Mouse (Mus musculus) forebrain, embryonic 15.5 days (tissue): ENCODE data around the gene Slc38a4. TPM values are rescaled to one million over a fixed set of nuclear protein-coding genes. Genes with fewer than 3 reads are reported as not detected.

ENCODE experiments used
- ATAC-seq: fragments of 200-750 bp; cut with Nextera tagmentation; replicated peaks from 2 replicates; pipeline ENCODE4 v1.8.0; 2017; ENCODE audit warnings: mild to moderate bottlenecking, moderate TSS enrichment, moderate library complexity
- H3K27ac ChIP-seq: fragments of 300-500 bp; sonication (generic); replicated peaks from 2 replicates; pipeline ENCODE4 v1.5.1; 2015; ENCODE audit warnings: mild to moderate bottlenecking, inconsistent platforms
- H3K27me3 ChIP-seq: fragments of 300-500 bp; sonication (generic); 2 replicates; pipeline ENCODE4 v1.6.1; 2015; ENCODE audit warnings: inconsistent platforms
- H3K36me3 ChIP-seq: fragments of 300-500 bp; sonication (generic); 2 replicates; pipeline ENCODE4 v1.6.1; 2015; ENCODE audit warnings: mild to moderate bottlenecking, inconsistent platforms
- H3K4me1 ChIP-seq: fragments of 300-500 bp; sonication (generic); 2 replicates; pipeline ENCODE4 v1.6.1; 2015; ENCODE audit warnings: inconsistent platforms
- H3K4me2 ChIP-seq: fragments of 300-500 bp; sonication (generic); replicated peaks from 2 replicates; pipeline ENCODE4 v1.6.1; 2015; ENCODE audit warnings: mild to moderate bottlenecking, inconsistent platforms
- H3K4me3 ChIP-seq: fragments of 300-500 bp; sonication (generic); 2 replicates; pipeline ENCODE4 v1.5.1; 2015; ENCODE audit warnings: mild to moderate bottlenecking, inconsistent platforms
- H3K9ac ChIP-seq: fragments of 300-500 bp; sonication (generic); replicated peaks from 2 replicates; pipeline ENCODE4 v1.6.1; 2015; ENCODE audit warnings: mild to moderate bottlenecking, inconsistent platforms
- H3K9me3 ChIP-seq: fragments of 300-500 bp; sonication (generic); 2 replicates; pipeline ENCODE4 v1.6.1; 2016; ENCODE audit warnings: inconsistent platforms
- WGBS: fragments of 180-500 bp; shearing (Covaris S2); methylation state at CpG from one replicate; pipeline ENCODE4 v1.1.7; 2015; ENCODE audit warnings: mixed read lengths; 5-methylcytosine and 5-hydroxymethylcytosine counted together
- polyA plus RNA-seq: library from polyadenylated mRNA; unstranded; fragments of >200 nt; fragmentation: Nextera tagmentation; extraction: Ambion mirVana; gene quantifications from 2 replicates; pipeline ENCODE4 v1.2.1, GENCODE M21; 2015

Gene Slc38a4
- polyA plus RNA-seq, 1 experiment from 2014 or later, result 2.4 TPM

DNA sequence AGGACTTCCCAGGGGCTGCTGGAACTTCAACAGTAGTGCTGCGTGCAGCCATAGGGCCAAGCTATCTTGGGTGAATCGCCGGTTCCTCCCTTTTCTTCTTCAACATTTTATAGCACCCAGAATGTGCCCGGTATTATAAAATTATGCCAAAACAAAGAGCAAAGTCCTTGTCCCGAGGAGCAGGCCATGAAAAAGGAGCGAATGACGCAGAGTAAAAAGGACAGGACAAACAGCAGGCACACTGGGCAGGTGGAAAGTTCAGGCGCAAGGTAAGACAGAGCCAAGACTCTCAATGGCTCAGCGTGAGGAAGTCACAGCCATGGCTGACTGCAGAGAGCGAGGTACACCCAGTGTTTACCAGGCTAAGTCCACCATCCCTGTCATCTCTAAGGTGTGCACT is 5.7 kb downstream of the Slc38a4 start:
- Histone ChIP-seq H3K36me3 (no peaks in the 10 kb centered on the region), H3K4me2 (no peak overlapping the region), H3K9me3 (no peaks in the 10 kb centered on the region), H3K27ac (no peak overlapping the region), H3K27me3 (no peaks in the 10 kb centered on the region), H3K9ac (no peak overlapping the region), H3K4me3 (no peak overlapping the region), H3K4me1 (peaks cover 7% of the 10 kb centered on the region; the same call in 1 of the 2 replicates)
- no peak for ATAC-seq
- 75% methylated on average over 10 of the region's 10 CpGs for WGBS

- no peak overlapping the region for H3K9ac ChIP-seq
Measured at GRCm38 (mm10) chr15:97049281-97049841, 6.4 kb downstream of the Slc38a4 start.

GRCm38 (mm10) chr15:97048267-97048666 is 7.5 kb downstream of the Slc38a4 start:
- WGBS, result 92% methylated on average over 5 of the region's 5 CpGs
- no peaks in the 10 kb centered on the region for H3K4me1 ChIP-seq
- no peak overlapping the region for H3K4me3 ChIP-seq
- H3K36me3 ChIP-seq, result no peaks in the 10 kb centered on the region
- H3K27me3 ChIP-seq, result no peaks in the 10 kb centered on the region
- no peak overlapping the region for H3K9ac ChIP-seq
- H3K9me3 ChIP-seq, result no peaks in the 10 kb centered on the region
- H3K27ac ChIP-seq, result no peak overlapping the region
- H3K4me2 ChIP-seq, result no peak overlapping the region
- no peak for ATAC-seq

More at GRCm38 (mm10) chr15:97049281-97049841, 6.4 kb downstream of the Slc38a4 start:
- H3K9me3 ChIP-seq, result no peaks in the 10 kb centered on the region
- H3K4me1 ChIP-seq, result peaks cover 2% of the 10 kb centered on the region; the same call in 1 of the 2 replicates
- ATAC-seq, result no peak
- 64% methylated on average over 11 of the region's 11 CpGs for WGBS
- no peak overlapping the region for H3K4me2 ChIP-seq
- H3K27ac ChIP-seq, result no peak overlapping the region
- H3K27me3 ChIP-seq, result no peaks in the 10 kb centered on the region
- H3K36me3 ChIP-seq, result no peaks in the 10 kb centered on the region
- no peak overlapping the region for H3K4me3 ChIP-seq

DNA sequence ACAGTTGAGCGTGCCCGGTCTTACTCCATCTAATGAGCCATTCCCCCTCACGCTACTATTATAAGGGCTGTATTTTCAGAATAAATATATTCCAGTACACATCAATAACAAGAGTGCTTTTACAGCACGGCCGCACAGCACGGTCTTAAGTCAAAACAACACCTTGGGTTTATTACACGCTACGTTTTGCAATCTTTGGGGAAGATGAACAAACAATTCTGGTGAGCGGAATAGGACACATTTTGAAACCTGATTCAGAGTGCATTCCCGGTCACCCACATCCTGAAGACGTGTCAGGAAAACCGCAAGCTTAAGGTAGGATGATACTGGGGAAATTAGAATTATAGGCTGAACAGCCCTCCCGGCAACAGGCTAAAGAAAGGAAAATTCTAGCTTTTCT is 11.8 kb downstream of the Slc38a4 start:
- H3K9ac ChIP-seq, result no peak overlapping the region

DNA sequence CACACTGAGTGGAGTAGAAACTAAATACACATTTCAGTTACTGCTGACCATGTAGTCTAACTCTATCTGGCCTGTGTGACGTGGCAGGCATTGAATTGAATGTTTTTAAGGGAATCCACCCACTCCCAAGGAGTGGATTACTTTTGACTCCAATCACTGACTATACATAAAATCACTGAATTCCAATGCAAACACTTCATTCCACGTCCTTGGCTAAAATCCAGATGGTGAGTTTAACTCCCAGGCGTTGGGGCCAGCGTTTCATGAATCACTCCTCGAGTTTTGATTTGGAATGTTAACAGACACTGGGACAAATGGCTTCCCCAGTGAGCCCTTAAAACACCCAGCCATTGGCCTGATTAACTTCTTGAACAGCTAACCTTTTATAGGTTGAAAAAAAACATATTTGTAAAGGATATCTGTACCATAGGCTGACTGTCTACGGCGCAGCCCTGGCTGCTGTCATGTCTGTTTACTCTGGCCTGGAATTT is 13.7 kb downstream of the Slc38a4 start:
- no peaks in the 10 kb centered on the region for H3K9me3 ChIP-seq
- no peaks in the 10 kb centered on the region for H3K4me1 ChIP-seq
- 82% methylated on average over 7 of the region's 7 CpGs for WGBS
- H3K4me3 ChIP-seq, result no peak overlapping the region
- H3K4me2 ChIP-seq, result no peak overlapping the region
- no peaks in the 10 kb centered on the region for H3K36me3 ChIP-seq
- H3K27me3 ChIP-seq, result no peaks in the 10 kb centered on the region
- H3K9ac ChIP-seq, result no peak overlapping the region
- H3K27ac ChIP-seq, result no peak overlapping the region
- ATAC-seq, result no peak

More for the DNA sequence above, 11.8 kb downstream of the Slc38a4 start:
- 87% methylated on average over 13 of the region's 13 CpGs for WGBS
- H3K4me1 ChIP-seq, result no peaks in the 10 kb centered on the region
- no peaks in the 10 kb centered on the region for H3K9me3 ChIP-seq
- H3K4me3 ChIP-seq, result no peak overlapping the region
- H3K4me2 ChIP-seq, result no peak overlapping the region
- H3K27me3 ChIP-seq, result no peaks in the 10 kb centered on the region
- no peaks in the 10 kb centered on the region for H3K36me3 ChIP-seq
- no peak for ATAC-seq
- no peak overlapping the region for H3K27ac ChIP-seq

DNA sequence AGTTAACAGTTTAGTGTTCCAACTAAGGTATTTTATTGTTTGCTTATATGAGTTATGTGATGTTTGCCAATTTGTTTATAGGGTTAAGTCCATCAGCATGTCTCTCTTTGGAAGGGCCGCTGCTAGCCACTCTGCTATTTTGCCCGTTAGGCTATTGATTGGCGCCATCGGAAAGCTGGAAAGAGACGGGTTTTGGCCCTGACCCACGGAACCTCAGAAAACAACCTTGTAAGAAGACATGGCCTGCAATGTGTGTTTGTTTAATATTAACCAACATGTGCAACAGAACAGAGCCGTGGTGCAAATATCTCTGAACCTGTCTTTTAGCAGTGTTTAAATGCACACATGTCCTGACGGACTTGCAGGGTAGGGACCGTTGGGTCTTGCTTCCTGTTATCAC is 14.6 kb downstream of the Slc38a4 start:
- Histone ChIP-seq H3K4me1 (no peaks in the 10 kb centered on the region), H3K4me2 (no peak overlapping the region), H3K27me3 (no peaks in the 10 kb centered on the region), H3K27ac (no peak overlapping the region), H3K36me3 (no peaks in the 10 kb centered on the region), H3K4me3 (no peak overlapping the region), H3K9me3 (no peaks in the 10 kb centered on the region), H3K9ac (no peak overlapping the region)
- 87% methylated on average over 9 of the region's 9 CpGs for WGBS
- no peak for ATAC-seq

DNA sequence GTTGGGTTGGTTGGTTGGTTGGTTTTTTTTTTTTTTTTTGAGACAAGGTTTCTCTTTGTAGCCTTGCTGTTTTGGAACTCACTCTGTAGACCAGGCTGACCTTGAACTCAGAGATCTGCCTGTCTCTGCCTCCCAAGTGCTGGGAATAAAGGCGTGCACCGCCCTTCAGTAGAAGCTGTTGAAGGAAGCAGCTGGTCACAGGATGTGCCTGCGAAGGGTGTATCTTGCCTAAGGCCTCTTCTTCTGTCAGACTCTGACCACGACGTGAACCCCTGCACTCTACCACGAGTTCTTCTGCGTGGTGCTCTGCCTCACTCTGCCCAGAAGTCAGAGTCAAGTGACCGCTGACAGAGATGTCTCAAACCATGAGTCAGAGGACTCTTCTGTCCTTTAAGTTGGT is 18.0 kb downstream of the Slc38a4 start:
- H3K4me2 ChIP-seq, result no peak overlapping the region
- no peaks in the 10 kb centered on the region for H3K4me1 ChIP-seq
- no peaks in the 10 kb centered on the region for H3K9me3 ChIP-seq
- no peak for ATAC-seq
- H3K9ac ChIP-seq, result no peak overlapping the region
- H3K27ac ChIP-seq, result no peak overlapping the region
- H3K27me3 ChIP-seq, result no peaks in the 10 kb centered on the region
- no peak overlapping the region for H3K4me3 ChIP-seq
- 91% methylated on average over 8 of the region's 8 CpGs for WGBS
- no peaks in the 10 kb centered on the region for H3K36me3 ChIP-seq

DNA sequence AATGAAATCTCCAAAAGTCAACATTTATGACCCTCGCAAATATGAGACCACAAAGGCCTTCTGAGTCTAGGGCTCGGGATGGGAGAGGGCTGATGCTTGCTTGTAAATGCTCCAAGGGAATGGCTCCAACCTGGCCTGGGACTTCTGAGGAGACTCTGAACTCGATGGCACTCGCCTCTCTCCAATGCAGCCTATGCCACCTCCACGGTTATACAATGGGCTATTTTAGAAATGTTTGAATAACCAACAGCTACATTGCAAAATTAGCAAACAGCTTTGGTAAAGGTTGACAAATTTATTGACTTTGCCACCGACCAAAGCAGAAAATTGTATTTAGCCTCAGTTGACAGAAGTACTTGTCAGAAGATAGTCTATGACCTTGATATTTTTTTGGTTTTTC is 19.9 kb downstream of the Slc38a4 start:
- Histone ChIP-seq H3K9me3 (no peaks in the 10 kb centered on the region), H3K36me3 (no peaks in the 10 kb centered on the region), H3K4me2 (no peak overlapping the region), H3K4me1 (no peaks in the 10 kb centered on the region), H3K27me3 (no peaks in the 10 kb centered on the region), H3K4me3 (no peak overlapping the region), H3K27ac (no peak overlapping the region), H3K9ac (no peak overlapping the region)
- 88% methylated on average over 6 of the region's 6 CpGs for WGBS
- no peak for ATAC-seq

- H3K36me3 ChIP-seq, result no peaks in the 10 kb centered on the region
- H3K27ac ChIP-seq, result no peak overlapping the region
- H3K27me3 ChIP-seq, result no peaks in the 10 kb centered on the region
- H3K4me2 ChIP-seq, result no peak overlapping the region
- no peaks in the 10 kb centered on the region for H3K9me3 ChIP-seq
- ATAC-seq, result no peak
- WGBS, result 62% methylated on average over 9 of the region's 9 CpGs
- H3K4me1 ChIP-seq, result no peaks in the 10 kb centered on the region
- no peak overlapping the region for H3K4me3 ChIP-seq
- H3K9ac ChIP-seq, result no peak overlapping the region
Measured at GRCm38 (mm10) chr15:97033485-97033991, 22.2 kb downstream of the Slc38a4 start.

GRCm38 (mm10) chr15:97031886-97032285 is 23.9 kb downstream of the Slc38a4 start:
- H3K36me3 ChIP-seq, result no peaks in the 10 kb centered on the region
- H3K9ac ChIP-seq, result no peak overlapping the region
- H3K27ac ChIP-seq, result no peak overlapping the region
- no peak overlapping the region for H3K4me3 ChIP-seq
- no peaks in the 10 kb centered on the region for H3K4me1 ChIP-seq
- H3K4me2 ChIP-seq, result no peak overlapping the region
- WGBS, result 91% methylated on average over 5 of the region's 5 CpGs
- H3K9me3 ChIP-seq, result no peaks in the 10 kb centered on the region
- ATAC-seq, result no peak
- no peaks in the 10 kb centered on the region for H3K27me3 ChIP-seq

- Histone ChIP-seq H3K4me1 (no peaks in the 10 kb centered on the region), H3K27ac (no peak overlapping the region), H3K36me3 (no peaks in the 10 kb centered on the region), H3K9ac (no peak overlapping the region), H3K27me3 (no peaks in the 10 kb centered on the region), H3K4me3 (no peak overlapping the region), H3K9me3 (no peaks in the 10 kb centered on the region), H3K4me2 (no peak overlapping the region)
- ATAC-seq, result no peak
- 94% methylated on average over 10 of the region's 10 CpGs for WGBS
Measured at GRCm38 (mm10) chr15:97030984-97031492, 24.7 kb downstream of the Slc38a4 start.

GRCm38 (mm10) chr15:97030136-97030535 is 25.6 kb downstream of the Slc38a4 start:
- no peaks in the 10 kb centered on the region for H3K4me1 ChIP-seq
- H3K4me2 ChIP-seq, result no peak overlapping the region
- ATAC-seq, result no peak
- H3K27me3 ChIP-seq, result no peaks in the 10 kb centered on the region
- no peak overlapping the region for H3K9ac ChIP-seq
- H3K36me3 ChIP-seq, result no peaks in the 10 kb centered on the region
- H3K27ac ChIP-seq, result no peak overlapping the region
- H3K9me3 ChIP-seq, result no peaks in the 10 kb centered on the region
- H3K4me3 ChIP-seq, result no peak overlapping the region
- 81% methylated on average over 4 of the region's 4 CpGs for WGBS
